Mouse (Mus musculus) T-helper 17 cell (primary cell): ENCODE data around the gene Sik3.
"Not testable (repeated sequence)": the region's sequence is repeated elsewhere in the genome, so short reads cannot be mapped to it uniquely, and the experiment has no call there.

Experiments
- in situ Hi-C, 2 experiments: fragments of 300-600 bp; cut with MboI, MseI; formaldehyde crosslinking; loops; 1 replicate in 1 of 2; 2 replicates in 1 of 2; pipeline ENCODE4 v1.15.1; 2025; ENCODE audit warnings: high pct_unique_total_duplicates in 2 of 2

Sik3 gene

GRCm38 (mm10) chr9:46098360-46098985 is 85.9 kb downstream of the Sik3 start:
- in situ Hi-C loops, result no loop called here

GRCm38 (mm10) chr9:46099107-46099506 is 86.5 kb downstream of the Sik3 start:
- in situ Hi-C loops, result no loop called here

DNA sequence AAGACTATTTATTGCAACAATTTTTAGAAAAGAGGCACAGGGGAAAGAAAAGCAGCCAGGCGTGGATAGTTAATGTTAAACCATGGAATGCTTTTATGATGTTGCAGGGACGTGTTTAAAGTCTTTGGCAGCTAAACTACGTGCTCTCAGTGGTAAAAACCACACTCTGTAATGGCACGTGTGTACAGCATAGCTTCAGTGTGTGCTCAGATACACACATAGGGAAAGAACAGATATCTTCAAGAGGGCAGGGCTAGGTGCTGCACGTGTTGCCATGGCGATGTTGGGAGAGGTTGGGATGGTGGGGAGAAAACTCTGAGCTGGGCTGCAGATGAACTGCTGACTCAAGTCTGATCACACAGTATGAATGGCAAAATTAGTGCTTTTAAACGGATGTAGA is 90.5 kb downstream of the Sik3 start:
- in situ Hi-C loops, result no loop called here

GRCm38 (mm10) chr9:46106105-46106504 is 93.5 kb downstream of the Sik3 start:
- in situ Hi-C loops, result no loop called here

DNA sequence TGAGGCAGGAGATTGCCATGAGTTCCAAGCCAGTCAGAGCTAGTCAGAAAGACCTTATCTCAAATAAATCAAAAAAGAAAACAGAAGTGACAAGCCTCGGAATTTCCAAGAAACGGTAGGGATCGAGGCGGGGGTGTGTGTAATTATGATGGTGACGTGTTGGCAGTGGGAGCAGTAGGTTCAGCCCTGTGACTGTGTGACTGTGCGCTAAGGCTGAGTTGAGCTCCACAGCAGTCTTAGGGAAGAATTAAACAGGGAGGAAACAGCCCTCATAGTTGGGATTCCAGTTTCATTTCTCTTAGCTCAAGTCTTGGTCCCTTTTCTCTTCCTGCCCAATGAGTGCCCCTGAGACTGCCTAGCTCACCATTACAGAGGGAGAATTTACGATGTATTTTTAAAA is 98.0 kb downstream of the Sik3 start:
- in situ Hi-C loops, result no loop called here

- in situ Hi-C loops, result no loop called here
Observed at GRCm38 (mm10) chr9:46111334-46111733, 98.7 kb downstream of the Sik3 start.

GRCm38 (mm10) chr9:46112246-46112645 is 99.6 kb downstream of the Sik3 start:
- in situ Hi-C loops, result no loop called here

DNA sequence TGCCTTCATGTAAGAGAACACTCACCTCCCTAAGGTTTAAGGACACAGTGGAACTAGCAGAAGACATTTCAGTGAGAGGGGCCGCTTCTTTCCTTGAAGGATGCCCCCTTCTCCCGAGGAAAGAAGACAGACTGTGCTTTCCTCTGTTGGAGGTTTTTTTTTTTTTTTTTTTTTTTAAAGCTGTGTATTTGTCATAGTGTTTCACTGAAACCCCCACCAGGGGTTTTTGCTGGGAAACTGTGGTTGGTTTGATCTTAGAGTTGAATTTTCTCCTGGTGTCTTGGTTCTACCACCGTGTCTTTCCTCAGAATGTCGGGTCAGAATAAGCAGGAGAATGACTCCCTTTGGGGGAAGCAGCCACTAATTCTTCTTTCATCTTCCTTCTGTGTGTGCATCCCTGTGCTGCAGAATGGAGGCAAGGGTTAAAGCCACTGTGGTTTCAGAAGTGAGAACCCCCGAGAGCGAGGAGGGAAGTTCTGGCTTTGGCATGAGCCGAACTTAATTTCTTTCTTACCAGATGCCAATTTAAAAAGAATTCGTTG is 106.3 kb downstream of the Sik3 start:
- in situ Hi-C loops, result no loop called here

DNA sequence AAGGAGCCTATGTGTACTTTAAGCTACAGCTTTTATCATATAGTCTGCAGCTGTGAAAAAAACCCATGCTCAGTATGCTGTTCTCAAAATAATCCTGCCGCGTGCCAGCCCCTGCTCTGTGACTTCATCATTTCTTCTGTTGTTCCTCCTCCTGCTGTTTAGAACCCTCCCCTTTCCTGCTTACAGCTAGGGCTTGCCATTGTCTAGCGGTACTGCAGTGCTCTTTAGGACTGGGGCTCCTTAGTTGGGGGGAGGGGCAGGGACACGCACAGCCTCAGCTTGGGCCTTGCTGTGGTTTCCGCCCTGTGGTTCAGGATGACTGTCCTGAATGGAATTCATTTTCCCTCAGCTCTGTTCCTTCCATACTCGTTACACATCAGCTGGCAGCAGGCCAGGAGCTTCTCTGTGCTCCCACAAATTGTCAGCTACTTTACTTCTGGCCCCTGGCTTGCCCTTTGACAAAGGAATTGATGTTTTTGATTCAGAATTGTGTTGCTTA is 107.4 kb downstream of the Sik3 start:
- in situ Hi-C loops, result loop anchor here in 1 of 2 experiments (5.0 kb wide), 1 partner anchor 52 kb away; no protein-coding TSS in a partner anchor

GRCm38 (mm10) chr9:46120468-46121253 is 108.0 kb downstream of the Sik3 start:
- in situ Hi-C loops, result loop anchor here in 1 of 2 experiments (5.0 kb wide), 1 partner anchor 52 kb away; no protein-coding TSS in a partner anchor

- in situ Hi-C loops, result loop anchor here in 1 of 2 experiments (5.0 kb wide), 1 partner anchor 51 kb away; no protein-coding TSS in a partner anchor
Observed at GRCm38 (mm10) chr9:46121486-46121885, 108.9 kb downstream of the Sik3 start.

- in situ Hi-C loops, result loop anchor here in 1 of 2 experiments (5.0 kb wide), 1 partner anchor 50 kb away; no protein-coding TSS in a partner anchor
Observed at GRCm38 (mm10) chr9:46122731-46123130, 110.1 kb downstream of the Sik3 start.

DNA sequence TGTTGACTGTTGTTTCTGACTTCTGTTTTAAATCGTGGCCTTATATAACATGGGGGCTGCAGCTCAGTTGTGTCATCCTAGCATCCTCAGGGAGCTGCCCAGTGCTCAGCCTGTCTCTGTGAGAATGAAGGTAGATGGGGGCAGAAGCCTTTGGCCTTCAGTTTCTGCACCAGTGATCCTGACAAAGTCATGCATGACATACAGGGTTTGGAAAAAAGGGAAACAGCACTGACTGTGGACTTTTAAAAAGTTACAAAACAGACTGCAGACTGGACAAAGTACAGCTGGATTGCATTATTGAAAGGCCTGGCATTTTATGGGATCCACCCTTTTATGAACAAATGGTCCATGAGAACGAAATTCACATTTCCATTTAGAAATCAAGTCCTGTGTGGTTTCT is 113.7 kb downstream of the Sik3 start:
- in situ Hi-C loops, result no loop called here

DNA sequence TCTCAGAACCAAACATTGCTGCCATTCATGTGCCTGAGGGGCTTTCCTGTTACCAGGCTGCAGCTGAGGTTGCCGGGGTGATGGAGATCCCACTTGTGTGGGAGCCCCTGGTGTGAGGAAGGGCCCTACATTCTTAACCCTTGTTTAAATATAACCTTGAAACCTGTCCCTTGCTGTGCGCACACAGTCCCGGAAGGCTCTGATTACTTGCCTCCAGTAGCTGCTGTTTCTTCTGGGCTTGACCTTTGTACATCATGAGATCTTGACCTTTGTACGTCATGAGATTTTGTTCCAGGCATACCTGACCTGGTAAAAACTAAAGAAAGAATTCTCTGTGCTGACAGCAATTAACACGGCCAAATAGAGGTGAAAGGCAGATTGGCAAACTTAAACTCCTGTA is 114.7 kb downstream of the Sik3 start:
- in situ Hi-C loops, result no loop called here

GRCm38 (mm10) chr9:46129241-46129640 is 116.6 kb downstream of the Sik3 start:
- in situ Hi-C loops, result no loop called here

DNA sequence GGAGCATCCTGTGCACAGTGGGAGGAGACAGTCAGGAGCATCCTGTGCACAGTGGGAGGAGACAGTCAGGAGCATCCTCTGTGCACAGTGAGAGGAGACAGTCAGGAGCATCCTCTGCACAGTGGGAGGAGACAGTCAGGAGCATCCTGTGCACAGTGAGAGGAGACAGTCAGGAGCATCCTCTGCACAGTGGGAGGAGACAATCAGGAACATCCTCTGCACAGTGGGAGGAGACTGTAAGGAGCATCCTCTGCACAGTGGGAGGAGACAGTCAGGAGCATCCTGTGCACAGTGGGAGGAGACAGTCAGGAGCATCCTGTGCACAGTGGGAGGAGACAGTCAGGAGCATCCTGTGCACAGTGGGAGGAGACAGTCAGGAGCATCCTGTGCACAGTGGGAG is 120.2 kb downstream of the Sik3 start:
- in situ Hi-C loops, result not testable (repeated sequence)

DNA sequence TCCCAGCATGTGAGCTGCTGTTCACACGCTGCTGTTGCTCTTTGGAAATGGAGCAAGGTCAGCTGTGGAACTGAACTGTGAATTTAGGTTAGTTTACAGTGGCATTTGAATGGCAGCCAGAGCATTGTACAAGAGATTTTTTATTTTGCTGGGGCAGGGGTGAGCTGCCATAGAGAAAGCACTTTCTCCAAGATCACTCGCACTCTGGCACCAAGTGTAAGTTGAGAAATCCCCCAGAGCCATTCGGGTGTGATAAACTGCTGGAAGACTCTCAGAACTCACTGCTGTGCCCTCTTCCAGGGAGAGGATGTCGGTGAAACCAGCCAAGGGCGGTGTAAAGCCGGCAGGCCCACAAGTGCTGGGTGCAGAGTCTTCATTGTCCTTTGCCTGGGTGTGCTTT is 126.2 kb downstream of the Sik3 start:
- in situ Hi-C loops, result no loop called here

GRCm38 (mm10) chr9:46140811-46141210 is 128.2 kb downstream of the Sik3 start:
- in situ Hi-C loops, result no loop called here

DNA sequence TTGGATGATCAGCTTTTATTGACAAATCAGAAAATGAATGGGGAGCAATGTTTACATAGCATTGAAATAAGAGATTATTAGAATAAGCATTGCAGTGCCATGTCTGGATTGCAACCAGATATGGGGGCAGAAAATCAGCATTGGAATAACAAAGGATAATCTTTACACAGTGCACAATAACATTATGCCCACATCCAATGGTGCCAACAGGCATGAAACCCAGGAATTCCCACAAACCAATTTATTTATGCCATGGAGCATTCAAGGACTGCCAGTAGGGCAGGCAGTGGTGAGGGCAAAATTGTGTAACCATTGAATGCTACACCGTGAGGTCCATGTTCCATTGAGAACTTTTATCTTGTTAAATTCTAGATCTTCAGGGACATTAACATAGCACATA is 129.4 kb downstream of the Sik3 start:
- in situ Hi-C loops, result no loop called here

DNA sequence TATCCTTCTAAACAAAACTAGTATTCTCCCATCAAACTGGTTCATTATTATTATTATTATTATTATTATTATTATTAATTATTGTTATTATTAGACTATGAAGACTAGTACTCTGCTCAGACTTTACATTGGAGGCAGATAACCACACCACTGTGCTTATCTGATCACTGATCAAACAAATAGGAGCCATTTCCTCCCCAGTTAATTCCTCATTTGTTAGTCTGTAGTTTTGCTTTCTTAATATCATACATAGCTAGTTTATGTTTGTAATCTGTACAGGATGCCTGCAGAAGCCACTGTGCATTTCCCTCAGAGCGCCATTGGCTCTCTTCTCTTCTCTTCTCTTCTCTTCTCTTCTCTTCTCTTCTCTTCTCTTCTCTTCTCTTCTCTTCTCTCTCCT is 129.9 kb downstream of the Sik3 start:
- in situ Hi-C loops, result no loop called here

DNA sequence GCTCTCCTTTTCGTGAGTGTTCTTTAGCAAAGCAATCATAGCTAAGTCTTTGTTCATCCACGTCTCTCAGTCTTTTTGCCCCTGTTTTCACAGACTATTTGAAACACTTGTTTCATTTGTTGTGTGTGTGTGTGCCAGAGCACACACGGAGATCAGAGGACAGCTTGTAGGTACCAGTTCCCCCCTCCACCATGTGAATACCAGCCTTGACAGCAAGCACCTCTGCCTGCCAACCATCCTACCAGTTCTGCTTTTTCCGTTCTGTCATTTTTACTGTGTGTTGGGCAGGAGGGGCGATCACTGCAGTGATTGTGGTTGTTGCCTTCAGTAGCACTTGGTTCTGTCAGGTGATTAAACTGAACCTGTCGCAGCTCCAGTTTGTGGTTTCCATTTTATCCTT is 132.4 kb downstream of the Sik3 start:
- in situ Hi-C loops, result no loop called here

- in situ Hi-C loops, result no loop called here
Observed at GRCm38 (mm10) chr9:46146437-46146836, 133.8 kb downstream of the Sik3 start.
